Mouse (Mus musculus): ENCODE measurements around the gene Ifi27. TPM values are rescaled to one million over a fixed set of nuclear protein-coding genes. Genes with fewer than 3 reads are reported as not detected.

Ifi27 gene
- total and polyA plus RNA-seq, 3 experiments, result 103 to 105 TPM; not detected in 1

- TF ChIP-seq TBP (IDR thresholded peaks at IDR 0.05; ENCODE audit: low read depth, low read length), result no peak
Measured at GRCm38 (mm10) chr12:103457140-103457539, 23.1 kb downstream of the Ifi27 start, which contains the start of gene Ifi27l2b (continued).

GRCm38 (mm10) chr12:103474481-103474880 lies 40.5 kb downstream of the Ifi27 start:
- Histone ChIP-seq H3K9ac (ENCODE audit: control insufficient read depth, low read depth, low read length, poor library complexity, severe bottlenecking) (no peak overlapping the region), H3K36me3 (ENCODE audit: control insufficient read depth in 1 of 2, insufficient read depth in 2 of 2, low read length in 2 of 2) (no peaks in the 10 kb centered on the region), H3K9me3 (replicated peaks; ENCODE audit: insufficient read depth, low read length) (no peaks in the 10 kb centered on the region), H3K79me2 (ENCODE audit: control insufficient read depth, insufficient read depth, low read length, poor library complexity) (no peaks in the 10 kb centered on the region), H3K27me3 (ENCODE audit: control insufficient read depth in 1 of 2, insufficient read depth in 2 of 2, low read length in 2 of 2) (peaks cover 5 to 6% of the 10 kb centered on the region in 2 experiments; a peak in 2 of 4 replicates), H3K4me1 (ENCODE audit: control insufficient read depth in 1 of 2, insufficient read depth in 2 of 2, low read length in 2 of 2) (no peaks in the 10 kb centered on the region), H3K4me3 (ENCODE audit: control insufficient read depth in 1 of 2, insufficient read depth in 1 of 2, low read depth in 2 of 2, low read length in 2 of 2) (no peak overlapping the region), H3K27ac (ENCODE audit: control insufficient read depth, low read depth, low read length) (no peak overlapping the region)
- TF ChIP-seq SMC3 (IDR thresholded peaks at IDR 0.05; ENCODE audit: low read depth, low read length) (no peak), NRF1 (IDR thresholded peaks at IDR 0.05; ENCODE audit: insufficient read depth, low read depth, low read length, poor library complexity, severe bottlenecking) (no peak), MYC (IDR thresholded peaks at IDR 0.05; ENCODE audit: low read depth, low read length) (no peak)
- DNase-seq (ENCODE audit: low read depth, low spot score), result no peak

- Histone ChIP-seq H3K9ac (ENCODE audit: control insufficient read depth, low read depth, low read length, poor library complexity, severe bottlenecking) (no peak overlapping the region), H3K27me3 (ENCODE audit: control insufficient read depth in 1 of 2, insufficient read depth in 2 of 2, low read length in 2 of 2) (peaks cover 5 to 6% of the 10 kb centered on the region in 2 experiments; a peak in 2 of 4 replicates), H3K27ac (ENCODE audit: control insufficient read depth, low read depth, low read length) (no peak overlapping the region), H3K4me3 (ENCODE audit: control insufficient read depth in 1 of 2, insufficient read depth in 1 of 2, low read depth in 2 of 2, low read length in 2 of 2) (no peak overlapping the region), H3K79me2 (ENCODE audit: control insufficient read depth, insufficient read depth, low read length, poor library complexity) (no peaks in the 10 kb centered on the region), H3K36me3 (ENCODE audit: control insufficient read depth in 1 of 2, insufficient read depth in 2 of 2, low read length in 2 of 2) (no peaks in the 10 kb centered on the region), H3K4me1 (ENCODE audit: control insufficient read depth in 1 of 2, insufficient read depth in 2 of 2, low read length in 2 of 2) (no peaks in the 10 kb centered on the region), H3K9me3 (replicated peaks; ENCODE audit: insufficient read depth, low read length) (no peaks in the 10 kb centered on the region)
- DNase-seq (ENCODE audit: low read depth, low spot score), result no peak
- TF ChIP-seq SMC3 (IDR thresholded peaks at IDR 0.05; ENCODE audit: low read depth, low read length) (no peak), MYC (IDR thresholded peaks at IDR 0.05; ENCODE audit: low read depth, low read length) (no peak), ZMIZ1 (IDR thresholded peaks at IDR 0.05; ENCODE audit: low read depth, low read length) (no peak), BHLHE40 (IDR thresholded peaks at IDR 0.05; ENCODE audit: borderline replicate concordance, low read depth, low read length) (no peak), CTCF (IDR thresholded peaks at IDR 0.05 in 2 of 3, conservative IDR thresholded peaks at IDR 0.05 in 1 of 3; ENCODE audit: control insufficient read depth in 1 of 3, insufficient read depth in 1 of 3, low read depth in 2 of 3, low read length in 3 of 3, poor library complexity in 1 of 3, severe bottlenecking in 1 of 3) (no peak), ZNF384 (IDR thresholded peaks at IDR 0.05; ENCODE audit: low read depth, low read length) (no peak), HCFC1 (IDR thresholded peaks at IDR 0.05; ENCODE audit: low read depth, low read length) (no peak), ZKSCAN1 (IDR thresholded peaks at IDR 0.05; ENCODE audit: low read depth, low read length) (no peak), POLR2A (IDR thresholded peaks at IDR 0.05; ENCODE audit: control insufficient read depth in 1 of 2, insufficient read depth in 1 of 2, low read depth in 1 of 2, low read length in 2 of 2, poor library complexity in 1 of 2) (no peak), KAT2A (conservative IDR thresholded peaks at IDR 0.05; ENCODE audit: low read depth, low read length) (no peak)
Measured at GRCm38 (mm10) chr12:103476779-103477389, 42.9 kb downstream of the Ifi27 start.

Measured in MEL (cell line).